ENCODE assay signal across 14 mouse cellular contexts in the genomic region with DNA sequence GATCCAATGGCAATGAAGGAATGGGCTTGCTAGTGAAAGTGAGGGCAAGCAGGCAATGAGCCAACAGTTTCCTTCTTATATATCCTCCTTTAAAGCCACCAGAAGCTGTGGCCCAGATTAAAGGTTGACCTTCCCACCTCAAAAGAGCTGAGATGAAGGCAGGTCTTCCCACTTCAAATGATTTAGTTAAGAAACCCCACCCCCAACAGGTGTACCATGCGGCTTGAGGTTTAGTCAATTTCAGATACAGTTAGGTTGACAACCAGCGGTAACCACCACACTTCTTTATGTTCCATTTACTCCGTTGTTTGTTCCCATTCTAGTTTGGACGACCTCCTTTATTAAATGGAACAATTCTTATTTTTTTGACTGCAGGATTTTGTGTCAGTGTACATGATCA.
"Had no signal": no experiment of that assay in that cellular context is flagged by ENCODE, and none has a peak within 500 bp of the region (broad histone marks: within the 10 kb centered on the region; RNA-seq: fewer than 3 reads in every experiment).

No protein-coding gene starts in this region.

- ATAC-seq: midbrain, embryonic 13.5 days; midbrain, embryonic 15.5 days had no signal

- DNase-seq: lung, adult 18-20 months; lung, embryonic 14.5 days; lung, postnatal 10 days; lung, postnatal 36 days; retina, postnatal 1 day; right cerebral cortex, adult 18-20 months; right cerebral cortex, postnatal 25 days; right cerebral cortex, postnatal 4 days; spleen, adult 18-20 months; thymus, adult 18-20 months; thymus, postnatal 14 days; thymus, postnatal 36 days had no signal
